Mouse (Mus musculus) forebrain, embryonic 11.5 days (tissue): ENCODE results near the gene Nmral1. TPM values are rescaled to one million over a fixed set of nuclear protein-coding genes. Genes with fewer than 3 reads are reported as not detected.
A peak's percentile ranks its signal among the peaks of the same experiment; 100 is the strongest.

Experiments used
- ATAC-seq: fragments of 200-750 bp; cut with Nextera tagmentation; replicated peaks from 2 replicates; pipeline ENCODE4 v1.8.0; 2017; ENCODE audit warnings: moderate TSS enrichment; ENCODE audit not compliant: low FRiP score
- DNase-seq: peaks from one replicate; pipeline ENCODE4 v3.0.0-alpha.2; 2017; ENCODE audit warnings: low spot score
- H3K27ac ChIP-seq: fragments of 300-500 bp; sonication (generic); 2 replicates; pipeline ENCODE4 v1.5.1; 2014; ENCODE audit warnings: low read depth, low read length
- H3K27me3 ChIP-seq: fragments of 300-500 bp; sonication (generic); 2 replicates; pipeline ENCODE4 v1.6.1; 2014; ENCODE audit warnings: mild to moderate bottlenecking, low read length, mixed read lengths; ENCODE audit not compliant: control insufficient read depth, insufficient read depth
- H3K36me3 ChIP-seq: fragments of 300-500 bp; sonication (generic); 2 replicates; pipeline ENCODE4 v1.6.1; 2014; ENCODE audit warnings: mild to moderate bottlenecking, low read length, moderate library complexity, mixed read lengths; ENCODE audit not compliant: control insufficient read depth, insufficient read depth
- H3K4me1 ChIP-seq: fragments of 300-500 bp; sonication (generic); replicated peaks from 2 replicates; pipeline ENCODE4 v1.6.1; 2014; ENCODE audit warnings: low read length, mixed read lengths; ENCODE audit not compliant: control insufficient read depth, insufficient read depth
- H3K4me2 ChIP-seq: fragments of 300-500 bp; sonication (generic); 2 replicates; pipeline ENCODE4 v1.6.1; 2014; ENCODE audit warnings: low read depth, mild to moderate bottlenecking, low read length, moderate library complexity, mixed read lengths; ENCODE audit not compliant: severe bottlenecking
- H3K4me3 ChIP-seq: fragments of 300-500 bp; sonication (generic); 2 replicates; pipeline ENCODE4 v1.5.1; 2014; ENCODE audit warnings: low read depth, low read length
- H3K9ac ChIP-seq: fragments of 300-500 bp; sonication (generic); 2 replicates; pipeline ENCODE4 v1.6.1; 2014; ENCODE audit warnings: low read length
- H3K9me3 ChIP-seq: fragments of 300-500 bp; sonication (generic); 2 replicates; pipeline ENCODE4 v1.6.1; 2016; ENCODE audit warnings: low read length, mixed read lengths; ENCODE audit not compliant: control insufficient read depth
- WGBS: fragments of 180-500 bp; shearing (Covaris S2); extraction: QIAGEN DNeasy Blood & Tissue Kit; methylation state at CpG from one replicate; pipeline ENCODE4 v1.1.7; 2014; 5-methylcytosine and 5-hydroxymethylcytosine counted together
- polyA plus RNA-seq: library from polyadenylated mRNA; unstranded; fragments of >200 nt; fragmentation: Nextera tagmentation; extraction: Ambion mirVana; gene quantifications from 2 replicates; pipeline ENCODE4 v1.2.1, GENCODE M21; 2014

Nmral1 gene
- polyA plus RNA-seq, 1 experiment from 2014 or later: 212 TPM

DNA sequence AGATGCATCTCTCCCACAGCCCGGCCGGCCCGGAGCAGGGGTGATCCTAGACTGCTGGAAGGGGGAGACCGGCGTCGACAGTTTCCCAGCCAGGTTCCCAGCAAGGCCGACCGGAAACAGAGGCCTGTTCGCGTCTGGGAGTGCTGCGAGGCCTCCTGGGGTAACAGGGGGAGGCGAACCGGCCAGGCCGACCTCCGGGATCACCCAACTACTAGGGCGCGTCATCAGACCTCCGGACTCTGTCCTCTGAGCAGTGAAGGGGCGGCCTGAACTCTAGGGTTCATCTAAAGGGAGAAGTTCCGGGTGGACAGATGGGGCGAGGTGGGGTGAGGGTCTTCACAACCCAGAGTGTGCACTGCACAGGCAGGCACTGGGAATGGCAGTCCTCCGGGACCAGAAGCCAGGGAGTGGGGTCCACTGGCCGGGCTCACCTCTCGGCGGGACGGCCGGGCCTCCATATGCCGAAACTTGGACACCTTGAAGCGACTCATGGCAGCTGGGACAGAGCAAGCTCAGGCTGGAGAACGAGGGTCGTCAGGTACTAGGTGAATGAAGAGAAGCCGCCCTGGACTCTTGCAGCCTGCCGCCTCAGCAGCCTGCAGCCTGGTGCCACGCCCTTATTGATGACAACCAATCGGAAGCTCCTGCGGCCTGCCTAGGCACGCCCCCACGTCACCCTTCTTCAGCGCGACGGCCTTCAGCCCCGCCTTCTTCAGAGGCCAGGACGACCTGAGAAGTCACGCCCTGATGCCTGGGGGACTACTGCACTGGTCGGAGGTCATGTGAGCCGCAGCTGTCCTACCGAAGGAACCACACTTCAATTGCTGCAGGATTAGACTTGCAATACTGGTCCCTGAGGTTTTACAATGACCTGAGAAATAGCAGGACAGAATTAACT, 39.8 kb downstream of the Nmral1 start, which contains the start of gene Coro7:
Gene Coro7 (minus strand): TSS at position 657 of the 898 bp plus-strand sequence.
- H3K9me3 ChIP-seq: no peaks in the 10 kb centered on the region
- DNase-seq (peak; percentile 95), ATAC-seq (peak; percentile 92)
- H3K36me3 ChIP-seq: no peaks in the 10 kb centered on the region; the same call in 1 of the 2 replicates
- peak within 1 kb of the TSS; percentile 69 for H3K4me2 ChIP-seq
- H3K9ac ChIP-seq: peak within 1 kb of the TSS; percentile 67
- H3K4me3 ChIP-seq: peak within 1 kb of the TSS; percentile 68
- no peaks in the 10 kb centered on the region for H3K27me3 ChIP-seq
- no peak within 1 kb of the TSS for H3K27ac ChIP-seq
- under 1% methylated on average over 47 of the region's 47 CpGs for WGBS
- H3K4me1 ChIP-seq: peaks cover 9% of the 10 kb centered on the region; the same call in 1 of the 2 replicates

DNA sequence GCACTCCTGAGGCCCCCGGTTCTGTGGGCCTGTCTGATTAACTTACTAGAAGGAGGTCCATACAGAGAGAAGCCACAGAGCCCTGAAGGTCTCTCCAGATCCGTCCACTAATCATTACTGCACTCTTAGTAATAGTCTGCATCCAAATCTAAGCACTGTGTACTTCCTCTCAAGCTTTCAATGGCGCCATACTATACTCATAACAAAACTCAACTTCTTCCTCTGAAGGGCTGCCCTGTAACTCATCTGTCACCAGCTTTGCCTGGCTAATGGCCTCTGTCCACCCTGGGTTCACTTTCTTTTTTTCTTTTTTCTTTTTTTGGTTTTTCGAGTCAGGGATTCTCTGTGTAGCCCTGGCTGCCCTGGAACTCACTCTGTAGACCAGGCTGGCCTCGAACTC, 41.1 kb downstream of the Nmral1 start:
- Histone ChIP-seq H3K9ac (no peak overlapping the region), H3K27ac (no peak overlapping the region), H3K4me3 (no peak overlapping the region), H3K9me3 (no peaks in the 10 kb centered on the region), H3K36me3 (no peaks in the 10 kb centered on the region; the same call in 1 of the 2 replicates), H3K27me3 (no peaks in the 10 kb centered on the region), H3K4me2 (no peak overlapping the region), H3K4me1 (peaks cover 7% of the 10 kb centered on the region; the same call in 1 of the 2 replicates)
- ATAC-seq (no peak), DNase-seq (no peak)
- WGBS: 87% methylated on average over 5 of the region's 5 CpGs

- DNase-seq (no peak), ATAC-seq (no peak)
- WGBS: 87% methylated on average over 5 of the region's 5 CpGs
Observed at GRCm38 (mm10) chr16:4676836-4677235, 42.3 kb downstream of the Nmral1 start.

DNA sequence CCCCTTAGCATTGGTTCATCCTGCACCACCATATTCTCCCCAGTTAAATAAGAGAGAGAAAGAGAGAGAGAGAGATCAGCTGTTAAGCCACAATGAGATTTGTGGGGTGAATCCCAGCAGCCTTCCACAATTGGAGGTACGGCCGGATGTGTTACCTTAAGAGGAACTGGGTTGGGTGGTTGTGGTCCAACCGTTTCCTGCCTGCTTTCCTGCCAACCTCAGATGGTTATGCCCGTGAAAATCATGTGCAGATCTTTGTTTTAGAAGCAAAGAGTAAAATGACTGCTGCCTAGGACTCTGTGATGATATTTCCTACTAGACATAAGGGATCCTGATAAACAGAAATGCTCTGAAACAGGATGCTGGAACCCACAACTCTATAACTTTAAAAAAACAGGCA, 45.1 kb downstream of the Nmral1 start:
- Histone ChIP-seq H3K9ac (no peak overlapping the region), H3K4me3 (no peak overlapping the region), H3K27me3 (no peaks in the 10 kb centered on the region), H3K4me2 (no peak overlapping the region), H3K4me1 (peaks cover 6% of the 10 kb centered on the region; the same call in 1 of the 2 replicates), H3K9me3 (no peaks in the 10 kb centered on the region), H3K27ac (no peak overlapping the region), H3K36me3 (no peaks in the 10 kb centered on the region; the same call in 1 of the 2 replicates)
- DNase-seq: no peak
- WGBS: 87% methylated on average over 4 of the region's 4 CpGs
- ATAC-seq: no peak

More at GRCm38 (mm10) chr16:4676836-4677235, 42.3 kb downstream of the Nmral1 start:
- H3K4me1 ChIP-seq: peaks cover 6% of the 10 kb centered on the region; the same call in 1 of the 2 replicates
- no peaks in the 10 kb centered on the region for H3K9me3 ChIP-seq
- H3K4me2 ChIP-seq: no peak overlapping the region
- H3K36me3 ChIP-seq: no peaks in the 10 kb centered on the region; the same call in 1 of the 2 replicates
- H3K27me3 ChIP-seq: no peaks in the 10 kb centered on the region
- H3K27ac ChIP-seq: no peak overlapping the region
- no peak overlapping the region for H3K4me3 ChIP-seq
- H3K9ac ChIP-seq: no peak overlapping the region

- H3K36me3 ChIP-seq: no peaks in the 10 kb centered on the region
- H3K27me3 ChIP-seq: no peaks in the 10 kb centered on the region
- WGBS: 72% methylated on average over 5 of the region's 5 CpGs
- H3K27ac ChIP-seq: no peak overlapping the region
- DNase-seq: no peak
- H3K9ac ChIP-seq: no peak overlapping the region
- no peak overlapping the region for H3K4me3 ChIP-seq
- H3K4me2 ChIP-seq: no peak overlapping the region
- H3K4me1 ChIP-seq: no peaks in the 10 kb centered on the region
- ATAC-seq: no peak
- H3K9me3 ChIP-seq: no peaks in the 10 kb centered on the region
Observed at GRCm38 (mm10) chr16:4670317-4670716, 48.8 kb downstream of the Nmral1 start.

- Histone ChIP-seq H3K9me3 (no peaks in the 10 kb centered on the region), H3K27ac (no peak overlapping the region), H3K27me3 (no peaks in the 10 kb centered on the region), H3K4me3 (no peak overlapping the region), H3K9ac (no peak overlapping the region), H3K36me3 (no peaks in the 10 kb centered on the region), H3K4me1 (no peaks in the 10 kb centered on the region), H3K4me2 (no peak overlapping the region)
- DNase-seq (peak; percentile 89), ATAC-seq (peak; percentile 74)
- 19% methylated on average over 3 of the region's 3 CpGs for WGBS
Observed at GRCm38 (mm10) chr16:4667190-4667808, 51.9 kb downstream of the Nmral1 start.

DNA sequence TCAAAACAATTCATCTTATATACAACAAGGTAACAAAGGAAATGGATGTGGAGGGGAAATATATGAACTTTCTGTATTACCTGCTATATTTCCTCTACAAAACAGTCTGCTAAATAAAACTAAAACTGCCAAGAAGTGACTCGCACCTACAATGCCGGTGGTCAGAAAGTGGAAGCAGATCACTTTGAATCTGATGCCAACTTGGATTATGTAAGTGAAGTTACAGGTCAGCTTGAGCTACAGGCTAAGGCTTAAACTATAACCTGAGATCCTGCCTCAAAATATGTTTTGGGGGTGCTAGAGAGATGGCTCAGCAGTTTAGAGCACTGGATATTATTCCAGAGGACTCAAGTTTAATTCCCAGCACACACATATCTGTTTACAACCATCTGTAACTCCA, 53.4 kb downstream of the Nmral1 start:
- H3K36me3 ChIP-seq: no peaks in the 10 kb centered on the region

GRCm38 (mm10) chr16:4663806-4664205, 55.4 kb downstream of the Nmral1 start:
- Histone ChIP-seq H3K9ac (no peak overlapping the region), H3K36me3 (no peaks in the 10 kb centered on the region), H3K9me3 (no peaks in the 10 kb centered on the region), H3K4me1 (peaks cover 5% of the 10 kb centered on the region; the same call in 1 of the 2 replicates), H3K27me3 (no peaks in the 10 kb centered on the region), H3K4me2 (no peak overlapping the region), H3K4me3 (no peak overlapping the region), H3K27ac (no peak overlapping the region)
- DNase-seq: no peak
- no peak for ATAC-seq
- WGBS: 83% methylated on average over 2 of the region's 2 CpGs

More for the DNA sequence above, 53.4 kb downstream of the Nmral1 start:
- no peak overlapping the region for H3K4me2 ChIP-seq
- no peaks in the 10 kb centered on the region for H3K9me3 ChIP-seq
- 95% methylated on average over 2 of the region's 2 CpGs for WGBS
- ATAC-seq: no peak
- no peak overlapping the region for H3K4me3 ChIP-seq
- no peak for DNase-seq
- H3K9ac ChIP-seq: no peak overlapping the region
- no peak overlapping the region for H3K27ac ChIP-seq
- H3K4me1 ChIP-seq: no peaks in the 10 kb centered on the region
- no peaks in the 10 kb centered on the region for H3K27me3 ChIP-seq
